Mouse (Mus musculus): Measurements from ENCODE around the gene Rars2. TPM values are rescaled to one million over a fixed set of nuclear protein-coding genes. Genes with fewer than 3 reads are reported as not detected.
"Not testable (repeated sequence)": the region's sequence is repeated elsewhere in the genome, so short reads cannot be mapped to it uniquely, and the experiment has no call there.

Gene Rars2
- polyA plus RNA-seq (2016; fragmentation: Nextera tagmentation; extraction: Ambion mirVana) = 72.2 and 72.7 TPM in 2 replicates

- Histone ChIP-seq H3K9me3 (replicated peaks) (no peaks in the 10 kb centered on the region), H3K4me3 (peak within 1 kb of the TSS; percentile 84), H3K9ac (peak within 1 kb of the TSS; percentile 86), H3K27me3 (no peaks in the 10 kb centered on the region), H3K4me2 (replicated peaks) (peak within 1 kb of the TSS; percentile 95), H3K27ac (peak within 1 kb of the TSS; percentile 87), H3K36me3 (peaks cover 1% of the 10 kb centered on the region; the same call in 1 of the 2 replicates), H3K4me1 (peaks cover 20% of the 10 kb centered on the region)
- ATAC-seq (ENCODE audit: low FRiP score) = peak; percentile 99
- WGBS = 0% methylated on average over 42 of the region's 42 CpGs
Observed at GRCm38 (mm10) chr4:34614630-34615094, at the start of gene Rars2, which contains the start of gene Orc3. Gene Rars2 (plus strand): TSS chr4:34614957. Gene Orc3 (minus strand): TSS chr4:34614944.

DNA sequence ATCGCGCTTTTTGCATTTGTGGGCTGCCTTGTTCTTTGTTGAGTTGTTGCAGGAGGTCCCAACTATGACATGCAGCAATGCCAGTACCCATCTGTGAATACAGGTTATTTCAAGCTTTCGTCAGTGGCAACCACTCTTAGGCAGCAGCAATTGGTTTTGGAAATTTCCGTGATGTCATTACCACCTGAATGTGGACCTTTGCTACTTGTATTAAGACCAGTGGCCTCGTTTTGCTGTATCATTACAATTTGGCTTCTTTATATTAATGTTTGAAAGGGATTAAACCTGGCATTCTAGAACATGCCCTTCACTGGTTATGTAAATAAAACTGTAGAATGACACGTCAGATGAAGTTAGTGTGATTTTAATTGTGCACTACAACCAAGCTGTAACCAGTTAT lies 48.5 kb upstream of the Rars2 start:
- H3K9ac ChIP-seq = no peak overlapping the region
- peaks cover 46% of the 10 kb centered on the region for H3K36me3 ChIP-seq
- H3K27ac ChIP-seq = no peak overlapping the region
- no peaks in the 10 kb centered on the region for H3K27me3 ChIP-seq
- no peak overlapping the region for H3K4me3 ChIP-seq
- no peak overlapping the region for H3K4me2 ChIP-seq (replicated peaks)
- H3K4me1 ChIP-seq = no peaks in the 10 kb centered on the region
- H3K9me3 ChIP-seq (replicated peaks) = no peaks in the 10 kb centered on the region
- 93% methylated on average over 6 of the region's 6 CpGs for WGBS
- ATAC-seq (ENCODE audit: low FRiP score) = no peak

- WGBS = 83% methylated on average over 2 of the region's 2 CpGs
- Histone ChIP-seq H3K4me3 (no peak overlapping the region), H3K27me3 (no peaks in the 10 kb centered on the region), H3K36me3 (peaks cover 76% of the 10 kb centered on the region), H3K9ac (no peak overlapping the region), H3K4me1 (no peaks in the 10 kb centered on the region), H3K9me3 (replicated peaks) (no peaks in the 10 kb centered on the region), H3K4me2 (replicated peaks) (no peak overlapping the region), H3K27ac (no peak overlapping the region)
- ATAC-seq (ENCODE audit: low FRiP score) = no peak
Observed at GRCm38 (mm10) chr4:34572876-34573275, 41.9 kb upstream of the Rars2 start.

- H3K36me3 ChIP-seq = peaks cover 74% of the 10 kb centered on the region
- 90% methylated on average over 2 of the region's 2 CpGs for WGBS
- no peak overlapping the region for H3K4me2 ChIP-seq (replicated peaks)
- no peak overlapping the region for H3K27ac ChIP-seq
- ATAC-seq (ENCODE audit: low FRiP score) = no peak
- no peaks in the 10 kb centered on the region for H3K27me3 ChIP-seq
- no peaks in the 10 kb centered on the region for H3K4me1 ChIP-seq
- no peaks in the 10 kb centered on the region for H3K9me3 ChIP-seq (replicated peaks)
- H3K4me3 ChIP-seq = no peak overlapping the region
- no peak overlapping the region for H3K9ac ChIP-seq
Observed at GRCm38 (mm10) chr4:34577028-34577427, 37.7 kb upstream of the Rars2 start.

- 82% methylated on average over 1 of the region's 1 CpGs for WGBS
- Histone ChIP-seq H3K4me1 (no peaks in the 10 kb centered on the region), H3K36me3 (peaks cover 77% of the 10 kb centered on the region), H3K4me2 (replicated peaks) (no peak overlapping the region), H3K9me3 (replicated peaks) (no peaks in the 10 kb centered on the region), H3K4me3 (no peak overlapping the region), H3K9ac (no peak overlapping the region), H3K27ac (no peak overlapping the region), H3K27me3 (no peaks in the 10 kb centered on the region)
- ATAC-seq (ENCODE audit: low FRiP score) = no peak
Observed at GRCm38 (mm10) chr4:34579215-34579614, 35.5 kb upstream of the Rars2 start.

DNA sequence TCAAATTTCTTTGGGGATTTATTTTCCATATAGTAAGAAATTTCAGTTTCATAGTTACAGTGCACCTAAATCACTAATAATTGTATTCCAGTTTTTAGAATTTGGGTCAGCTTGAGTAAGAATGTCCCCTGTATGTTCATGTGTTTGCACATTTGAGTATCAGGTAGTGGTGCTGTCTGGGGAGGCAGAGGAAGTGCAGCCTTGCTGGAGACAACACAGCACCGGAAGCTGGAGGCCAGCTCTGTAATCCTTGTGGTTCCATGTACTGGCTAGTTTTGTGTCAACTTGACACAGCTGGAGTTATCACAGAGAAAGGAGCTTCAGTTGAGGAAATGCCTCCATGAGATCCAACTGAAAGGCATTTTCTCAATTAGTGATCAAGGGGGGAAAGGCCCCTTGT lies 33.3 kb upstream of the Rars2 start:
- ATAC-seq (ENCODE audit: low FRiP score); H3K9ac ChIP-seq; H3K9me3 ChIP-seq (replicated peaks); H3K4me3 ChIP-seq; H3K27ac ChIP-seq; H3K27me3 ChIP-seq; H3K4me2 ChIP-seq (replicated peaks); H3K4me1 ChIP-seq: not testable (repeated sequence)
- H3K36me3 ChIP-seq = peaks cover 67% of the 10 kb centered on the region
- WGBS = 83% methylated on average over 1 of the region's 1 CpGs

DNA sequence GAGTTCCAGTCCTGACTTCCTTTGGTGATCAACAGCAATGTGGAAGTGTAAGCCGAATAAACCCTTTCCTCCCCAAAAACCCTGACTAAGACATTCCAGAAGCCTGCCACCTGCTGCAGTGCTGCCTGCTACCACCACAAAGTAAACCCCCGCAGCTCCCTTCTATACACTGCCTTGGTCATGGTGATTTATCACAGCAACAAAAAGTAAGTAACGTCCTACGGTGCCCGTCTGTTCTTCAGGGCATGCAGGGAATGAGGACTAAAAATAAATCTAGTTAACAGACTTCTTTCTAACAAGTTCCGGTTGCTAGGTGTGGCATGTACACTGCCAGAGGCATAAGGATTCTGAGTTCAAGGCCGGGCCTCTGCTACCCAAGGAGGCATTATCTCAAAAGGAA lies 32.8 kb upstream of the Rars2 start:
- WGBS = 57% methylated on average over 7 of the region's 7 CpGs
- no peak overlapping the region for H3K9ac ChIP-seq
- H3K4me3 ChIP-seq = no peak overlapping the region
- ATAC-seq (ENCODE audit: low FRiP score) = no peak
- H3K36me3 ChIP-seq = peaks cover 62% of the 10 kb centered on the region
- H3K27ac ChIP-seq = no peak overlapping the region
- no peaks in the 10 kb centered on the region for H3K4me1 ChIP-seq
- no peaks in the 10 kb centered on the region for H3K9me3 ChIP-seq (replicated peaks)
- no peaks in the 10 kb centered on the region for H3K27me3 ChIP-seq
- no peak overlapping the region for H3K4me2 ChIP-seq (replicated peaks)

DNA sequence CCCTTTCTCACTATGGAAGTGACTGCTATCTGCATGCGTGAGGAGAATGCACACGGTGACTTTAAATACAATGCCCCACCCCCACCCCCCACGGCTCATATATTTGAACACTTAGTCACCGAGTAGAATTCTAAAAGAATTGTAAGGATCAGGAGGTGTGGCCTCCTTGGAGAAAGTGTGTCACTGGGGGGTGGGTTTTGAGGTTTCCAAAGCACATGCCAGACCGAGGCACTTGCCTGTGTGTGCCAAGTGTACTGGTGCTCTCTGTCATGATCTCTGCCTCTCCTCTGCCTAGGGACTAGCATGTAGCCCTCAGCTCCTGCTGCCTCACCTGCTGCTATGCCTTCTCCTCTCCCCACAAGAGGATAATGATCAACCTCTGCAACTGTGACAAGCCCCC lies 32.3 kb upstream of the Rars2 start:
- no peak for ATAC-seq (ENCODE audit: low FRiP score)
- WGBS = 64% methylated on average over 5 of the region's 5 CpGs

GRCm38 (mm10) chr4:34583427-34583826 lies 31.3 kb upstream of the Rars2 start:
- H3K27ac ChIP-seq = no peak overlapping the region
- no peak overlapping the region for H3K4me2 ChIP-seq (replicated peaks)
- ATAC-seq (ENCODE audit: low FRiP score) = no peak
- no peaks in the 10 kb centered on the region for H3K9me3 ChIP-seq (replicated peaks)
- WGBS = 92% methylated on average over 3 of the region's 3 CpGs
- no peak overlapping the region for H3K4me3 ChIP-seq
- no peaks in the 10 kb centered on the region for H3K4me1 ChIP-seq
- peaks cover 54% of the 10 kb centered on the region for H3K36me3 ChIP-seq
- no peak overlapping the region for H3K9ac ChIP-seq
- no peaks in the 10 kb centered on the region for H3K27me3 ChIP-seq

More for the DNA sequence above, 32.3 kb upstream of the Rars2 start:
- Histone ChIP-seq H3K27ac (no peak overlapping the region), H3K36me3 (peaks cover 60% of the 10 kb centered on the region), H3K9me3 (replicated peaks) (no peaks in the 10 kb centered on the region), H3K4me1 (no peaks in the 10 kb centered on the region), H3K9ac (no peak overlapping the region), H3K27me3 (no peaks in the 10 kb centered on the region), H3K4me2 (replicated peaks) (no peak overlapping the region), H3K4me3 (no peak overlapping the region)

DNA sequence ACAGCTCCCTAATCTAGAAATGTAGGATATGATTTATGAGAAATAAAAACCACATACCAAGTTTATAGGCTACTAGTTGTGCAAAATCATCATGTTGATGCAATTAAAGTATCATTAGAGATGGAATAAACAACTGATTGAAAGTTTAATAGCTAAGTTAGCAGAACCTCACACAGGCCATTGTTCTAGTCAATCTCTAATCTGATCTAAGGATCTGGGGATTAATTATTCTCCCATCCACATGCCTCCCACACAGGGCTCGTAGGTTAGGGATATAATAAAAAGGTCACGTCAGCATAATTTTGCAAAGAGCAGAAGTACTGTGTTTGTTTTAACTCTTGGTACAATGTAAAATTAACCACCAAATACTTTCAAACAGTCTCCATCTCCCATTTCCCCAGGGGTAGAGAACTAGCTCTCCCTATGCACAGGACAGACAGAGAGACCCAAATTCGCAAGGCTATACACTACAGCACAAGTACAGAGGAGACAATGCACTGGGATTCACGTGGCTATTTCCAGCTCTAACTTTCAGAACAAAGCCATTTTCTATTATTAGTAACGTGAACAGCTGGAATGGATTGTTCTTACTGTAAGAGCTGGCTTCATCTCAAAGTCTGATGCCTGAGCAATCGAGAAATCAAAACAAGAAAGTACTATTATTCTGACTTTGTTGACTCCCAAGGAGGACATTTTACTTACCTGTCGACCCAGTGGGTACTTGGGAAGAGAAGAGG lies 29.7 kb upstream of the Rars2 start:
- H3K9me3 ChIP-seq (replicated peaks) = no peaks in the 10 kb centered on the region
- 87% methylated on average over 7 of the region's 7 CpGs for WGBS
- ATAC-seq (ENCODE audit: low FRiP score) = no peak
- no peaks in the 10 kb centered on the region for H3K27me3 ChIP-seq
- H3K4me1 ChIP-seq = no peaks in the 10 kb centered on the region
- H3K4me2 ChIP-seq (replicated peaks) = no peak overlapping the region
- no peak overlapping the region for H3K9ac ChIP-seq
- H3K4me3 ChIP-seq = no peak overlapping the region
- peaks cover 42% of the 10 kb centered on the region for H3K36me3 ChIP-seq
- no peak overlapping the region for H3K27ac ChIP-seq

GRCm38 (mm10) chr4:34603123-34603522 lies 11.6 kb upstream of the Rars2 start:
- ATAC-seq (ENCODE audit: low FRiP score) = no peak

DNA sequence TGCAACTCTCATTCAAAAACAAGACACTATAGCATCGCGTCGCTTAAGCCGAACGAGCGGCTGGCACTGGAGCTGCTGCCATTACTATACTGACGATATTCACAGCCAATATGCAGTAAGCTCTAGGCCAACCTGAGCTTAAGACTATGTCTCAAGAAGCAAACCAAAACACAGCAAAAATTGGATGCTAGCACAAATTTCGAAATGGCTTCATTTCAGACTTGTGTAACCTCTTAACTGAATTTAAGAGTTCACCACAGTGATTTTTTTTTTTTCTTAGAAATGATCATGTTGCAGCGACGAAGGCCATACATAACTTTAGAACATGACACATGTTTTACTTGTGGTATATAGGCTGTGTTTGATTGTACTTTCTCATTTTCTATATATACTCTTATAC lies 8.1 kb upstream of the Rars2 start:
- no peak overlapping the region for H3K27ac ChIP-seq
- no peak overlapping the region for H3K4me3 ChIP-seq
- H3K9me3 ChIP-seq (replicated peaks) = no peaks in the 10 kb centered on the region
- H3K27me3 ChIP-seq = no peaks in the 10 kb centered on the region
- no peaks in the 10 kb centered on the region for H3K4me1 ChIP-seq
- no peak overlapping the region for H3K4me2 ChIP-seq (replicated peaks)
- H3K36me3 ChIP-seq = peaks cover 42% of the 10 kb centered on the region
- 95% methylated on average over 10 of the region's 10 CpGs for WGBS
- no peak overlapping the region for H3K9ac ChIP-seq
- no peak for ATAC-seq (ENCODE audit: low FRiP score)

More at GRCm38 (mm10) chr4:34603123-34603522, 11.6 kb upstream of the Rars2 start:
- no peak overlapping the region for H3K4me3 ChIP-seq
- no peaks in the 10 kb centered on the region for H3K9me3 ChIP-seq (replicated peaks)
- H3K9ac ChIP-seq = no peak overlapping the region
- 97% methylated on average over 6 of the region's 6 CpGs for WGBS
- peaks cover 53% of the 10 kb centered on the region for H3K36me3 ChIP-seq
- no peak overlapping the region for H3K27ac ChIP-seq
- no peaks in the 10 kb centered on the region for H3K27me3 ChIP-seq
- no peak overlapping the region for H3K4me2 ChIP-seq (replicated peaks)
- H3K4me1 ChIP-seq = no peaks in the 10 kb centered on the region

DNA sequence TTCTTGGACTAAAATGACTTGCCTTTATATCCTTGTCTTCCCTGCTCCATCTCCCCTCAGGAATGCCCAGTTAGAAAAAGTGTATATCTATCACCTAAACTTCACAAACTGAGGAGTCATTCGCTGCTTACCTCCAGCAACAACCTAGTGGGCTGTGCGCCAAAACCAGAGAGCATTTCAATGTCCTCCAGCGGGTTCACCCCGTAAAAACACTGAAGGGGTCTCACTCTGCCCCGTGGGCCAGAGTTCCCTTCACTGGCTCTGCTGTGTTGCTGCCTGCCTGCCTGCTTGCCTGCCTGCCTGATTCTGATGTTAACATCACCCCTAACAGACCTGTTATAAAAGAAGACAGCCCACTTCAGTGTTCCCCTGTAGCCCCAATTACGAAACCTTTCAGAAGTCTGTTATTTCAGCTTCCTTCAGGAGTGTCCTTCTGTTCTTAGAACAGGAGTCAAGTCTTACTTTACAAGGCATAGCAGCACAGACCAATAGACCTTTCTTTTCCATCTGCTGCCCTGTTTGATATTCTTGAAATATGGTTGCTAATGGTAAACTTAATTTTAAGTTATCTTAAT lies 1.1 kb upstream of the Rars2 start:
- Histone ChIP-seq H3K9ac (peak overlapping the region; percentile 86), H3K36me3 (peaks cover 5% of the 10 kb centered on the region), H3K4me2 (replicated peaks) (peak overlapping the region; percentile 95), H3K9me3 (replicated peaks) (no peaks in the 10 kb centered on the region), H3K4me3 (peak overlapping the region; percentile 84), H3K27ac (no peak overlapping the region), H3K27me3 (no peaks in the 10 kb centered on the region), H3K4me1 (peaks cover 20% of the 10 kb centered on the region)
- no peak for ATAC-seq (ENCODE audit: low FRiP score)
- 76% methylated on average over 6 of the region's 6 CpGs for WGBS

All from hindbrain, embryonic 12.5 days (tissue).